Mouse (Mus musculus): ENCODE results near the gene Kcnq1. TPM values are rescaled to one million over a fixed set of nuclear protein-coding genes. Genes with fewer than 3 reads are reported as not detected.
A peak's percentile ranks its signal among the peaks of the same experiment; 100 is the strongest.

Kcnq1 gene
- total RNA-seq, 1 experiment: 0.22 TPM

- Histone ChIP-seq H3K9me3 (ENCODE audit: control insufficient read depth, insufficient read depth, low read depth, low read length) (no peaks in the 10 kb centered on the region), H3K36me3 (ENCODE audit: control insufficient read depth, insufficient read depth, low read length, poor library complexity, severe bottlenecking) (no peaks in the 10 kb centered on the region), H3K4me1 (ENCODE audit: control insufficient read depth in 2 of 2, insufficient read depth in 2 of 2, low read length in 2 of 2, poor library complexity in 1 of 2) (peaks cover 0 to 21% of the 10 kb centered on the region in 2 experiments; a peak in 1 of 4 replicates), H3K27ac (ENCODE audit: insufficient read depth, low read depth, low read length, poor library complexity, severe bottlenecking) (no peak overlapping the region), H3K4me3 (ENCODE audit: insufficient read depth in 1 of 2, low read depth in 1 of 2, low read length in 2 of 2, poor library complexity in 1 of 2, severe bottlenecking in 1 of 2) (no peak overlapping the region), H3K9ac (ENCODE audit: insufficient read depth, low read depth, low read length, poor library complexity, severe bottlenecking) (no peak overlapping the region)
- no peak for DNase-seq (ENCODE audit: low read depth, low spot score)
- in situ Hi-C loops (cut with MboI; ENCODE audit: low sequenced_read_pairs in 2 of 2, unreplicated experiment in 2 of 2): loop anchor here (5.0 kb wide), 2 partner anchors 313 to 318 kb away; no protein-coding TSS in a partner anchor
- TF ChIP-seq HCFC1 (IDR thresholded peaks at IDR 0.05; ENCODE audit: borderline replicate concordance, insufficient read depth, low read length): no peak
- TF ChIP-seq ZC3H11A (IDR thresholded peaks at IDR 0.05; ENCODE audit: borderline replicate concordance, low read depth, low read length): peak; percentile 70
- no peak for TF ChIP-seq MAFK (IDR thresholded peaks at IDR 0.05; ENCODE audit: insufficient read depth, low read depth, low read length)
These were observed 363.8 kb downstream of the Kcnq1 start for GRCm38 (mm10) chr7:143469946-143470345.

DNA sequence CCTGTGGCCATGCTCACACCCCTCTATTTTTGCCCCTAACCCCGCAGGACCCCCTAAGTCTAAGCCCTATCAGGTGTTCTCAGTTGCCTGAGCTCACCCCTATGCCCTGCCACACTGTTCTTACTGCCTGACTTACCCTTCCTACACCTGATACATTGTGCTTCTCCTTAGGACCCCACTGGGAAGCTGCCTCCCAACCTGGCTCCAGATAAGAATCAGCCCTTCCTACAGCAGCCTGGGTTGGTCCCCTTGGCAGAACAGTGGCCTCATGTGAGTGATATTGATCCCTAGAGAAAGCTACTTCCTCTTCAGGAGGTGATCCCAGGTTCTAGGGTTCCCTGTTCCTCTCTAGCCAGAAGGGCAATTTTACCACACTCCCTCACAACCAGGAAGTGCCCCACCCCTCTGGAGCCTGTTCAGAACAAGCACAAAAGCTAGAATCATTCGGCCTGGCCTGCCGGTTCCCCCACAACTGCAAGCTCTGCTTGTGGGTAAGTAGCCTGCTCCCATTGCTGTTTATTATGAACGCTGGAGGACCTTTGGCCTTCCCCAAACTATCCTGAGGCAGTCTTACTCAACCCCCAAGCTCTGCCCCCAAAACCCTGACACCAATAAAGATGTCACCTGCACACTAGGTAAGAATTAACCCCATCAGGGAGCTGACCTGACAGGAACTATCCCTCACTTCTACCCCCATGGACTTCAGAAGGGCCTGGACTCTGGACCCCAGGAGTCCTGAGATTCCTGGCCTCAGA lies 367.4 kb downstream of the Kcnq1 start, which contains the start of gene Slc22a18:
Gene Slc22a18 (plus strand): TSS at position 390 of the 755 bp plus-strand sequence.
- DNase-seq (ENCODE audit: low read depth, low spot score): no peak
- no peaks in the 10 kb centered on the region for H3K9me3 ChIP-seq (ENCODE audit: control insufficient read depth, insufficient read depth, low read depth, low read length)
- H3K9ac ChIP-seq (ENCODE audit: insufficient read depth, low read depth, low read length, poor library complexity, severe bottlenecking): no peak within 1 kb of the TSS
- peak within 1 kb of the TSS; percentile 25 to 55; a peak in 3 of 4 replicates for H3K4me3 ChIP-seq (ENCODE audit: insufficient read depth in 1 of 2, low read depth in 1 of 2, low read length in 2 of 2, poor library complexity in 1 of 2, severe bottlenecking in 1 of 2)
- H3K27ac ChIP-seq (ENCODE audit: insufficient read depth, low read depth, low read length, poor library complexity, severe bottlenecking): no peak within 1 kb of the TSS; the same call in 1 of the 2 replicates
- no peaks in the 10 kb centered on the region for H3K36me3 ChIP-seq (ENCODE audit: control insufficient read depth, insufficient read depth, low read length, poor library complexity, severe bottlenecking)
- TF ChIP-seq ZC3H11A (IDR thresholded peaks at IDR 0.05; ENCODE audit: borderline replicate concordance, low read depth, low read length) (no peak), CHD2 (IDR thresholded peaks at IDR 0.05; ENCODE audit: low read depth, low read length) (no peak), MAFK (IDR thresholded peaks at IDR 0.05; ENCODE audit: insufficient read depth, low read depth, low read length) (no peak), ZNF384 (IDR thresholded peaks at IDR 0.05; ENCODE audit: low read depth, low read length) (no peak), HCFC1 (IDR thresholded peaks at IDR 0.05; ENCODE audit: borderline replicate concordance, insufficient read depth, low read length) (no peak)
- H3K4me1 ChIP-seq (ENCODE audit: control insufficient read depth in 2 of 2, insufficient read depth in 2 of 2, low read length in 2 of 2, poor library complexity in 1 of 2): peaks cover 0 to 14% of the 10 kb centered on the region in 2 experiments; a peak in 1 of 4 replicates
- in situ Hi-C loops (cut with MboI; ENCODE audit: low sequenced_read_pairs in 2 of 2, unreplicated experiment in 2 of 2): no loop called here

GRCm38 (mm10) chr7:143474811-143475210 lies 368.6 kb downstream of the Kcnq1 start:
- DNase-seq (ENCODE audit: low read depth, low spot score): no peak
- no peaks in the 10 kb centered on the region for H3K9me3 ChIP-seq (ENCODE audit: control insufficient read depth, insufficient read depth, low read depth, low read length)
- peaks cover 0 to 14% of the 10 kb centered on the region in 2 experiments; a peak in 1 of 4 replicates for H3K4me1 ChIP-seq (ENCODE audit: control insufficient read depth in 2 of 2, insufficient read depth in 2 of 2, low read length in 2 of 2, poor library complexity in 1 of 2)
- H3K9ac ChIP-seq (ENCODE audit: insufficient read depth, low read depth, low read length, poor library complexity, severe bottlenecking): no peak overlapping the region; the same call in 1 of the 2 replicates
- H3K36me3 ChIP-seq (ENCODE audit: control insufficient read depth, insufficient read depth, low read length, poor library complexity, severe bottlenecking): no peaks in the 10 kb centered on the region
- H3K4me3 ChIP-seq (ENCODE audit: insufficient read depth in 1 of 2, low read depth in 1 of 2, low read length in 2 of 2, poor library complexity in 1 of 2, severe bottlenecking in 1 of 2): peak overlapping the region in 1 of 2 experiments; percentile 48; a peak in 2 of 4 replicates
- no peak overlapping the region for H3K27ac ChIP-seq (ENCODE audit: insufficient read depth, low read depth, low read length, poor library complexity, severe bottlenecking)
- in situ Hi-C loops (cut with MboI; ENCODE audit: low sequenced_read_pairs in 2 of 2, unreplicated experiment in 2 of 2): no loop called here
- TF ChIP-seq MAFK (IDR thresholded peaks at IDR 0.05; ENCODE audit: insufficient read depth, low read depth, low read length) (no peak), ZNF384 (IDR thresholded peaks at IDR 0.05; ENCODE audit: low read depth, low read length) (no peak), HCFC1 (IDR thresholded peaks at IDR 0.05; ENCODE audit: borderline replicate concordance, insufficient read depth, low read length) (no peak), CHD2 (IDR thresholded peaks at IDR 0.05; ENCODE audit: low read depth, low read length) (no peak), ZC3H11A (IDR thresholded peaks at IDR 0.05; ENCODE audit: borderline replicate concordance, low read depth, low read length) (no peak)

- Histone ChIP-seq H3K36me3 (ENCODE audit: control insufficient read depth, insufficient read depth, low read length, poor library complexity, severe bottlenecking) (no peaks in the 10 kb centered on the region), H3K9ac (ENCODE audit: insufficient read depth, low read depth, low read length, poor library complexity, severe bottlenecking) (no peak overlapping the region), H3K9me3 (ENCODE audit: control insufficient read depth, insufficient read depth, low read depth, low read length) (no peaks in the 10 kb centered on the region), H3K4me3 (ENCODE audit: insufficient read depth in 1 of 2, low read depth in 1 of 2, low read length in 2 of 2, poor library complexity in 1 of 2, severe bottlenecking in 1 of 2) (no peak overlapping the region), H3K4me1 (ENCODE audit: control insufficient read depth in 2 of 2, insufficient read depth in 2 of 2, low read length in 2 of 2, poor library complexity in 1 of 2) (peaks cover 0 to 14% of the 10 kb centered on the region in 2 experiments; a peak in 1 of 4 replicates), H3K27ac (ENCODE audit: insufficient read depth, low read depth, low read length, poor library complexity, severe bottlenecking) (no peak overlapping the region)
- in situ Hi-C loops (cut with MboI; ENCODE audit: low sequenced_read_pairs in 2 of 2, unreplicated experiment in 2 of 2): no loop called here
- TF ChIP-seq CHD2 (IDR thresholded peaks at IDR 0.05; ENCODE audit: low read depth, low read length) (no peak), ZNF384 (IDR thresholded peaks at IDR 0.05; ENCODE audit: low read depth, low read length) (no peak), MAFK (IDR thresholded peaks at IDR 0.05; ENCODE audit: insufficient read depth, low read depth, low read length) (no peak), HCFC1 (IDR thresholded peaks at IDR 0.05; ENCODE audit: borderline replicate concordance, insufficient read depth, low read length) (no peak), ZC3H11A (IDR thresholded peaks at IDR 0.05; ENCODE audit: borderline replicate concordance, low read depth, low read length) (no peak)
- DNase-seq (ENCODE audit: low read depth, low spot score): no peak
These were observed 369.7 kb downstream of the Kcnq1 start for GRCm38 (mm10) chr7:143475876-143476275.

Other genes with a start within 250 kb of the Kcnq1 start
- 0.80 TPM in 1 of 2 replicates, not detected in the other for gene Th, start 175.2 kb upstream of the Kcnq1 start, total RNA-seq (2012; rRNA removed)
- 5.4 and 7.5 TPM in 2 replicates for gene Ascl2, start 137.1 kb upstream of the Kcnq1 start, total RNA-seq (2012; rRNA removed)
- 2.4 and 4.3 TPM in 2 replicates for gene Tspan32, start 101.3 kb upstream of the Kcnq1 start, total RNA-seq (2012; rRNA removed)
- 403 and 951 TPM in 2 replicates for gene Cd81, start 53.6 kb upstream of the Kcnq1 start, total RNA-seq (2012; rRNA removed)
- gene Tssc4, start 37.1 kb upstream of the Kcnq1 start, total RNA-seq (2012; rRNA removed): 51.0 and 64.3 TPM in 2 replicates
- gene Trpm5, start 11.7 kb upstream of the Kcnq1 start, total RNA-seq (2012; rRNA removed): 1.0 TPM in 2 replicates

All from ES-E14 (cell line).